Comparison of ENCODE assay signal across 17 mouse cellular contexts in the genomic region with DNA sequence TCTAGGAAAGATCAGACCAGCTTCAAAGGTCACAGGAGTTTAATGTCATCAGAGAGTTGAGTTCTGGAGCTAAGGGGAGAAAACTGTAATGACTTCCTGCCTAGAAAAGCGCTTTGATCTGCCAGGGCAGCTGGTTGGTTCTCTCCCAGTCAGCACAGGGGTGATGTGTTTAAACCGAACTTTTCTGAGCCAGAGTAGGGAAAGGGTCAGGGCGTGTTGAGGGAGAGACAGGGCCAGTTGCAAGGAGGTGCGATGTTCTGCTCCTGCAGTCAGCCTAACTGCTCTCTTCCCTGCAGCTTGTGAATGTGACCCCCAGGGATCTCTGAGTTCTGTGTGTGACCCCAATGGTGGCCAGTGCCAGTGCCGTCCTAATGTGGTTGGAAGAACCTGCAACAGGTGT. TPM values are rescaled to one million over a fixed set of nuclear protein-coding genes. Genes with fewer than 3 reads are reported as not detected.
DNase-seq lines count a peak whose midpoint lies in the region; ATAC-seq and TF ChIP-seq lines count a peak whose summit lies in the region.
"Had no signal": no experiment of that assay in that cellular context is flagged by ENCODE, and none has a peak within 500 bp of the region (broad histone marks: within the 10 kb centered on the region; RNA-seq: fewer than 3 reads in every experiment).

No protein-coding gene starts in this region.

- no peak overlapping the region for H3K4me3 ChIP-seq in forebrain, embryonic 16.5 days (replicated peaks; ENCODE audit: low read length)
- H3K4me3 ChIP-seq in forebrain, embryonic 12.5 days (replicated peaks): no peak overlapping the region
- no peak overlapping the region for H3K4me3 ChIP-seq in lung, embryonic 14.5 days (ENCODE audit: low read depth, low read length)
- no peak overlapping the region for H3K4me3 ChIP-seq in limb, embryonic 10.5 days
- H3K4me3 ChIP-seq: heart, embryonic 13.5 days; midbrain, embryonic 10.5 days had no signal

- WGBS in forebrain, embryonic 16.5 days: 73% methylated on average over 5 of the region's 5 CpGs
- WGBS in forebrain, embryonic 12.5 days: 89% methylated on average over 5 of the region's 5 CpGs
- WGBS in lung, embryonic 14.5 days: 66% methylated on average over 5 of the region's 5 CpGs
- WGBS in limb, embryonic 10.5 days: 54% methylated on average over 5 of the region's 5 CpGs

- H3K27ac ChIP-seq in forebrain, embryonic 16.5 days (ENCODE audit: low read length): no peak overlapping the region
- H3K27ac ChIP-seq in forebrain, embryonic 12.5 days: no peak overlapping the region
- no peak overlapping the region for H3K27ac ChIP-seq in lung, embryonic 14.5 days (ENCODE audit: low read depth)
- no peak overlapping the region for H3K27ac ChIP-seq in limb, embryonic 10.5 days
- H3K27ac ChIP-seq: liver, embryonic 14.5 days; midbrain, embryonic 10.5 days had no signal

- no peak for DNase-seq in lung, embryonic 14.5 days
- DNase-seq in lung, postnatal 10 days: no peak
- peak; percentile 65 for DNase-seq in adrenal gland, postnatal 14 days
- DNase-seq in limb, embryonic 10.5 days (ENCODE audit: low spot score): peak; percentile 36
- no peak for DNase-seq in left cerebral cortex, adult 18-20 months (ENCODE audit: low spot score in 2 of 2)
- DNase-seq: heart, postnatal 4 days; lung, postnatal 14 days; right cerebral cortex, postnatal 14 days; thymus, postnatal 4 days had no signal

- ATAC-seq in forebrain, embryonic 16.5 days: peak; percentile 5; the same call in 1 of the 2 replicates
- no peak for ATAC-seq in forebrain, embryonic 12.5 days (ENCODE audit: low FRiP score)
- 0 out of 2 replicates have a peak, but pooled peaks have one; percentile 15 for ATAC-seq in lung, embryonic 14.5 days (ENCODE audit: insufficient read depth)
- ATAC-seq: CD4-positive, CD25-positive, alpha-beta regulatory T cell, adult 4 months; intestine, embryonic 16.5 days had no signal

- H3K36me3 ChIP-seq in forebrain, embryonic 16.5 days (ENCODE audit: control insufficient read depth, insufficient read depth): 0 out of 2 replicates have a peak, but pooled peaks cover 2% of the 10 kb centered on the region
- no peaks in the 10 kb centered on the region for H3K36me3 ChIP-seq in forebrain, embryonic 12.5 days (replicated peaks)
- H3K36me3 ChIP-seq in lung, embryonic 14.5 days (ENCODE audit: insufficient read depth): peaks cover 100% of the 10 kb centered on the region
- H3K36me3 ChIP-seq in limb, embryonic 10.5 days: peaks cover 100% of the 10 kb centered on the region
- H3K36me3 ChIP-seq: midbrain, embryonic 10.5 days had no signal

- no peaks in the 10 kb centered on the region for H3K9me3 ChIP-seq in forebrain, embryonic 16.5 days (ENCODE audit: control insufficient read depth, low read length)
- H3K9me3 ChIP-seq in forebrain, embryonic 12.5 days: no peaks in the 10 kb centered on the region
- no peaks in the 10 kb centered on the region for H3K9me3 ChIP-seq in lung, embryonic 14.5 days (ENCODE audit: low read depth, low read length)
- no peaks in the 10 kb centered on the region for H3K9me3 ChIP-seq in limb, embryonic 10.5 days (replicated peaks)
- H3K9me3 ChIP-seq: heart, embryonic 13.5 days; midbrain, embryonic 10.5 days had no signal

- no peak overlapping the region for H3K4me2 ChIP-seq in forebrain, embryonic 16.5 days (ENCODE audit: low read length)
- no peak overlapping the region for H3K4me2 ChIP-seq in forebrain, embryonic 12.5 days
- no peak overlapping the region for H3K4me2 ChIP-seq in lung, embryonic 14.5 days
- H3K4me2 ChIP-seq: heart, embryonic 13.5 days had no signal

- TF ChIP-seq CTCF in lung, embryonic 14.5 days (IDR thresholded peaks at IDR 0.05; ENCODE audit: low read depth): no peak

- H3K4me1 ChIP-seq in forebrain, embryonic 16.5 days (replicated peaks; ENCODE audit: control insufficient read depth, insufficient read depth, low read length): peaks cover 6% of the 10 kb centered on the region; the same call in 1 of the 2 replicates
- H3K4me1 ChIP-seq in forebrain, embryonic 12.5 days: no peaks in the 10 kb centered on the region
- no peaks in the 10 kb centered on the region for H3K4me1 ChIP-seq in lung, embryonic 14.5 days (ENCODE audit: insufficient read depth)
- peaks cover 19% of the 10 kb centered on the region for H3K4me1 ChIP-seq in limb, embryonic 10.5 days
- H3K4me1 ChIP-seq: midbrain, embryonic 10.5 days had no signal

- H3K27me3 ChIP-seq in forebrain, embryonic 16.5 days (replicated peaks; ENCODE audit: control insufficient read depth, insufficient read depth, low read length): no peaks in the 10 kb centered on the region
- no peaks in the 10 kb centered on the region for H3K27me3 ChIP-seq in forebrain, embryonic 12.5 days
- no peaks in the 10 kb centered on the region for H3K27me3 ChIP-seq in lung, embryonic 14.5 days (ENCODE audit: insufficient read depth, low read length)
- H3K27me3 ChIP-seq in limb, embryonic 10.5 days (ENCODE audit: low read depth, poor library complexity, severe bottlenecking): no peaks in the 10 kb centered on the region
- H3K27me3 ChIP-seq: heart, embryonic 13.5 days had no signal

- H3K9ac ChIP-seq in forebrain, embryonic 16.5 days (replicated peaks; ENCODE audit: low read depth, low read length): no peak overlapping the region
- no peak overlapping the region for H3K9ac ChIP-seq in forebrain, embryonic 12.5 days
- H3K9ac ChIP-seq in lung, embryonic 14.5 days: no peak overlapping the region
- H3K9ac ChIP-seq: heart, embryonic 13.5 days; liver, embryonic 14.5 days had no signal

RNA-seq across cellular contexts. Expression of gene Lamb1, which starts 37.2 kb away (rescaled TPM):
- polyA plus RNA-seq in forebrain, embryonic 16.5 days (2015; fragmentation: Nextera tagmentation; extraction: Ambion mirVana): 21.5 and 25.5 TPM in 2 replicates
- polyA plus RNA-seq in forebrain, embryonic 12.5 days (2016; fragmentation: Nextera tagmentation; extraction: Ambion mirVana): 25.7 and 26.1 TPM in 2 replicates
- polyA plus RNA-seq in lung, embryonic 14.5 days (2014; fragmentation: Nextera tagmentation; extraction: Ambion mirVana): 118 and 123 TPM in 2 replicates
- 174 and 193 TPM in 2 replicates for total RNA-seq in adrenal gland, postnatal 14 days (2021)
- 40.5 and 44.6 TPM in 2 replicates for polyA plus RNA-seq in limb, embryonic 10.5 days (2016; fragmentation: Nextera tagmentation; extraction: Ambion mirVana)
- total RNA-seq in left cerebral cortex, adult 18-20 months (2021): 10 to 100 TPM; 16.4 to 17.3 TPM
- total RNA-seq: MEL had no signal
- polyA plus RNA-seq: CD4-positive, CD25-positive, alpha-beta regulatory T cell, adult 4 months had no signal

RNA-seq across cellular contexts. Expression of gene Dld, which starts 49.0 kb away (rescaled TPM):
- polyA plus RNA-seq in forebrain, embryonic 16.5 days (2015; fragmentation: Nextera tagmentation; extraction: Ambion mirVana): 121 and 136 TPM in 2 replicates
- 148 and 150 TPM in 2 replicates for polyA plus RNA-seq in forebrain, embryonic 12.5 days (2016; fragmentation: Nextera tagmentation; extraction: Ambion mirVana)
- polyA plus RNA-seq in lung, embryonic 14.5 days (2014; fragmentation: Nextera tagmentation; extraction: Ambion mirVana): 124 and 128 TPM in 2 replicates
- total RNA-seq in adrenal gland, postnatal 14 days (2021): 433 and 455 TPM in 2 replicates
- 129 and 155 TPM in 2 replicates for polyA plus RNA-seq in limb, embryonic 10.5 days (2016; fragmentation: Nextera tagmentation; extraction: Ambion mirVana)
- 100 to 1,000 TPM; 106 to 108 TPM for total RNA-seq in left cerebral cortex, adult 18-20 months (2021)

Comparison
In these comparisons a context has a peak if more than half of its experiments do, and no peak if none do; other contexts are left out.
1. DNase-seq: peak in adrenal gland, postnatal 14 days (single experiment) and limb, embryonic 10.5 days (single experiment); none in lung, embryonic 14.5 days (single experiment), lung, postnatal 10 days (single experiment) and left cerebral cortex, adult 18-20 months (0 of 2).